Mouse (Mus musculus) spleen, postnatal 36 days (tissue): Measurements from ENCODE around the gene Golt1b.
"Not testable (repeated sequence)": the region's sequence is repeated elsewhere in the genome, so short reads cannot be mapped to it uniquely, and the experiment has no call there.

ENCODE experiments used
- DNase-seq, 2 experiments: peaks; one replicate each; pipeline ENCODE4 v3.0.0; 2022; ENCODE audit warnings: low spot score in 2 of 2, mixed read lengths in 1 of 2

Golt1b gene

DNA sequence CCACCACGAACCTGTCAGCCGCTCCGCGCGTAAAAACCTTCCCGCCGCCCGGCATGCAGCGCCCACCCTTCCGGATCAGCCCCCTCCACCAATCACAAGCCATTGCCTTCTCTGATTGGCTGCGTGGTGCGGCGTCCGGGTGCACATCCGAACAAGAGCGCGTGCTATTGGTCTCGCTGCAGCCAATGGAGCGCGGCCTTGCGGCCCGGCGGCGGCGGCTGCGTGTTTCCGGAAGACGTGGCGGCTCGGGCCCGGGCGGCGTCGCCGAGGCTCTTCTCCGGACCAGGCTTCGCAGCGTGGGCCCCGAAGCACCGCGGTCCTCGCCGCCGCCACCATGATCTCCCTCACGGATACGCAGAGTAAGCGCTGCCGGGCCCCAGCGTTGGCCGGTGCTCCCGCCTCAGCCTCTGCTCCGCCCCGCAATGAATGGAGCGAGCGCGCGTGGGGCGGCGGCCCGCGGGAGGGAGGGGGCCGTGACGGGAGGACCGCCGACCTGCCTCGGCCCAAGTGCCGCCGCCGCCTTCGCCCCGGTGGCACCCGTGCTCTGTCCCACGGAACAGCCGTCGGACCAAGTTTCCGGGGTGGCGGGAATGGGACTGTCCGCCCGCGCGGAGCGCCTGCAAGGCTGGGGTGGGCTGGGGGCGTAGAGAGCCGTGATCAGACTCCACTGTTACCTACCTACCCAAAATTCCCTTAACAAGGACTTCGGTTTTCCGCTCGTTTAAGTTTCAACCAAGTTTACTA is at the start of gene Golt1b, which contains the start of gene Recql:
Golt1b (plus strand) TSS at position 211 of the 744 bp plus-strand sequence.
Recql (minus strand) TSS at position 77 of the 744 bp plus-strand sequence.
- DNase-seq = peak; percentile 95 to 97

GRCm38 (mm10) chr6:142338961-142339360 is 48.1 kb upstream of the Golt1b start:
- no peak for DNase-seq

DNA sequence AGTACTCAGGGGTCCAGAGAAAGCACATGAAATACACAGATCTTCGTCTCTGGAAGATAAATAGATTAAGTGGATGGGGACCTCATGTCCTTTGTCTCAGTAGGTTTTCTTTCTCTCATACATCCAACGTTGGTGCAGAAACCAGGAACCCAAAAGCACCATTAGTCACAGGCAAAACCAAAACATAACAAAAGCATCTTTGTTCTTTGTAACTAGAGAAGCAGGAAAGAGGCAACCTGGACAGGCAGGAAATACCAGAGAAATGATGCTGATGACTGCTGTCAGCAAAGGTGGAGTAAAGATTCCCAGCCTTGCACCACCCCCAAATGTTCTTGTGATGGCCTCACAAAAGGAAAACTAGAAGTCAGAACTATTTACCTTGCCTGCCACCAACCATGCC is 47.4 kb upstream of the Golt1b start:
- no peak for DNase-seq

- DNase-seq = peak in 1 of 2 experiments; percentile 15
These were observed 43.5 kb upstream of the Golt1b start for GRCm38 (mm10) chr6:142343561-142343960.

DNA sequence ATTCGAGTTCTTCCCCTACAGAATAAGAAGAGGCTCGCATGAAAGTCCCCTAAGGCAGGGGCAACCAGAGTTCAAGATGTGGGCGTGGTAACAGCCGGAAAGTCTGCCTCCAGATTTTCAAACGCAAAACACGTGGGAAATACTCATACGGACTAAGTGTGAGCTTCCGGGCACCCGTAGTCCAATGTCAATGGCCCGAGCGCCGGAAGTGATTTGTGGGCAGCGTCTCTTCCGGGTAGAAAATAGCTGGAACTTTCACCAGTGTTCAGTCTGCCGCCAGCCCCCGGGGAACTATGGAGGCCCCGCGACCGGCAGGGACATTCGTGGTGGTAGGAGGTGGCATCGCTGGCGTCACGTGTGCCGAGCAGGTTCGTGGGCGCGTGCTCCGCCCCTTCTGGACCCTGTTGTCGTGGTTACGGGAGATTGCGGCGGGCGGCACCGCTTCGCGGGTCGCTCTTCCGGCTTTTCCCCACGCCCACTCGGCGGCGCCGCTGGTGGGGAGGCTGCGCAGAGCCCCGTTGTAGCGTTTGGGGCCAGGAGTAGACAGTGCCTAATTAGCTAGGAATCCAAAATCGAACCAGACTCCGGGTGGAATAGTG is 41.5 kb upstream of the Golt1b start, which contains the start of gene Pyroxd1:
Pyroxd1 (plus strand) TSS at position 215 of the 599 bp plus-strand sequence.
- peak; percentile 79 to 82 for DNase-seq

DNA sequence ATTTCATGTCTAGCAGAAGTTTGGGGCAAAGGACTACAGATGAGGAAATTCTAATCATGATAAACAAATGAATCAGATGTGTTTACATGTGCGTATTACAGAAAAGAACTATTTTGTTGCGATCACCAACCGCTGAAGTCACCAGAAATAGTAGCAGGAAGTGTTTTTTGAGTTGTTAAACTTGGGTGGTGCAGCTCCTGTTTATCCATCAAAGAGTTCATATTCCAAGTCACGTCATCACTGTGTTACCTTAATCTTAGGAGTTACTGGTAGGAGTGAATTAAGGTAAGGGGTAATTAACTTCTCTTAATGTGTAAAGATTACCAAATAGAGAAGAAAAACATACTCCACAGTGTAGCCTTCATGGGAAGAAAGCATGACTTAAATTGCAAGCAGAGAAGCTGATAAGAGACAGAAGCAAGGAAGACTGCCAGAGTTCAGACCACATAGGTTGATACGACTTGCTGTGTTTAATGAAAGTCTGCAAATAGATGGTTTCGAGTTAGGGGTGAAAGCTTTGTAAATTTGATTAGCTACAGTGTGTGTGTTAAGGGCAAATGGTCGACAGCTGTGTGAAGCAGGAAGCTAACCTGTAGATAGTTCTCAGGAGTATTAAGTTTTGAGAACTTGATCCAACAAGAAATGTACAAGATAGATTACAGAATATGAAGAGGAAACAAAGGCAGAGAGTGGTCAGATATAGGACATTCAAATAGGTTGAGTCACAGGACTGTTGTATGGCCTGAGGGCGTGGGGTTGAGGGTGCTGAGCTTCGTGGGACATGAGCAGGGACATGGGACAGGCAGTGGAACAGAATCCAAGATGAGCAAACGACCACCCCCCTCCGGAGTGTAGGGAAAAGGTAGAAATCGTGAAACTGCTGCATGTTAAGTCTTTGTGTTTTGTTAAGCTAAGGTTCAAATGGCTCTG is 40.6 kb upstream of the Golt1b start:
- no peak for DNase-seq

DNA sequence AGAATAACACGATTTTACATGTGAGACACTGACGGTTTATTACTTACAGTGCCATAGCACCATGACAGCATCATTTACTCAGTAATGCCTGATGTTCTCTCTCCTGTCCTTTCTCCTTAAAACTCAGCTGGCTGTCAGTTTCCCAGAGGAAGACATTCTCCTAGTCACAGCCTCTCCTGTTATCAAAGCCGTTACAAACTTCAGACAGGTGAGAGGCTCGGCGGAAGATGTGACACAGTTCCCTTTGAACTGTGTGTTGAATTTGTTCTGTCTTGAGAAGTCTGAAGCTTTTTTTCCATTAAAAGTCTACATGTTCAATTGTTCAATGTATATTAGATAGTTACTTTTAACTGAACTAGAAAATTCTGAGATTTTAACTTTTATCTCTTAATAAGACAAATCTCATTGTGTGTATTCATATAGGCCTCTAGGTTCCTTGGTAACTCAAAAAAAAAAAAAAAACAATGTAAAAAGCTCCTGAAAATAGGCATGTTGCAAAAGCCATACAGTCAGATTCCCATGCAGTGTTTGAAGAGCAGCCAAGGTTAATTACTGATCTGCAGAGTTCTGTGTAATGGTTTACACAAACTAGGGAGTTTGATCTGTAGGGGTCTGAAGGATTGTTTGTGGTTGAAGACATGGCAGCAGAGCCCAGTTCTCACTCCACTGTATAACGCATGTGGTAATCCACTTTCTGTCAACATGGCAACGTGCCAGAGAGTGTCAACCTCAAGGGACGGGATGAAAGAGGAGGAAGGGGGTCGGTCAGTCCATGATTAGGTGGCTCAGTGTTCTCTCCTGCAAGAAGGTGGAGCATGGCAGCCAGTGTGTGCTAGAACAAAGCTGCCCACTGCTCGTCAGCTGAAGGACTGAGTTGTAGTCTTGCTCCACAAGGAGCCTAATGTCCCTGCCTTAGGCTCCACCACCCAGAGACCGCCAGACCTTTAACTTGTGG is 39.3 kb upstream of the Golt1b start:
- DNase-seq = no peak

GRCm38 (mm10) chr6:142352099-142352498 is 34.9 kb upstream of the Golt1b start:
- not testable (repeated sequence) for DNase-seq

DNA sequence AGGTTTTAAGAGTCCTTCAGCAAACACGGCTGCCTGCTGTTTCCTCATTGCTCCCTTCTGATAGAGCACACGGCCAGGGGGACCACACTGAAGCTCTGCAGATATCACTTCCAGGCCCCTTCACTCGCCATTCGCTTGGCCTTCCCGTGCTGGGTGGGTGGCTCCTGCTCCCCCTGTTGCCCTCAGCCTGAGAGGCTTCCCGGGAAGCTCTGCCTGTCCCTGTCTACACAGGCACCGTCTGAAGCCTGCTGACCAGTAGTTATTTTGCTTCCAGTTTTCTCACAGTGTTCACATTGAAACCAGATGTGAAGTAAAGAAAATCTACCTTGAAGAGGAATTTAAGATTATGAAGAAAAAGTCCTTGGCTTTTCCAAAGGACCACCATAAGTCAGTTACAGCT is 29.9 kb upstream of the Golt1b start:
- DNase-seq = no peak

- DNase-seq = no peak
These were observed 25.0 kb upstream of the Golt1b start for GRCm38 (mm10) chr6:142362036-142362435.

GRCm38 (mm10) chr6:142363019-142363576 is 23.9 kb upstream of the Golt1b start:
- DNase-seq = no peak

DNA sequence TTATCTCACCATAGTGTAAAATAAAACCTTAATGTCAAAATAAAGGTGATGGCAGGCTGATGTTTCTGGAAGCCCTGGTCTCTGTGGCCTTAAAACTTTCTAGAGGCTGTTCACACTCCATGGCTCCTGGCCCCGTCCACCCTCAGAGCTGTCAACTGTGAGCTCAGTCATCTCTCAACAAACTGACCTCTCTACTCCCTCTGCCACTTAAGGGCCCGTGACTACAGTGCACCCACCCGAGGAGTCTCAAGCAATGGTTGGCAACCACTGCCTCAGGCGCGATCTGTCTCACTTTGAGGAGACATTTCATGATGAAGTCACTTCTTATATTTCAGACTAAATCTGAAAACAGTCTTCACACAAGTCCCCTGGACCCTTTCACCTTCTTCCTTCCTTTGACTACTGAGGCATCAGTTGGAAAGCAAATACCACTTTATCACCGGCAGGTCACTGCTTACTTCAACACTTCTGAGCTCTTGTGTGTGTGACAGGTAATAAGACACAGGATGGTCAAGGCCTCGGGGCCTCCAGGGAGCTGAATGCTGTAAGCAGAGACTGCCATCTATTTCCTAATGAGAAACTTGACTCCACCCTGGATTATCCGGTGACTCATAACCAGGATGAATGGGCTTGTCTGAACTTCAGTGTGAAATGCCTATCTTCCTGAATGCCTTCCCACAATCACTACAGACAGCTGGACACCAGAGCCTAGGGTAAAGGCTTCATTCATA is 21.1 kb upstream of the Golt1b start:
- DNase-seq = no peak

GRCm38 (mm10) chr6:142366473-142367018 is 20.5 kb upstream of the Golt1b start:
- no peak for DNase-seq

GRCm38 (mm10) chr6:142367565-142367964 is 19.5 kb upstream of the Golt1b start:
- no peak for DNase-seq

GRCm38 (mm10) chr6:142369568-142369967 is 17.5 kb upstream of the Golt1b start:
- DNase-seq = no peak

- DNase-seq = no peak
These were observed 9.9 kb upstream of the Golt1b start for GRCm38 (mm10) chr6:142377081-142377480.

DNA sequence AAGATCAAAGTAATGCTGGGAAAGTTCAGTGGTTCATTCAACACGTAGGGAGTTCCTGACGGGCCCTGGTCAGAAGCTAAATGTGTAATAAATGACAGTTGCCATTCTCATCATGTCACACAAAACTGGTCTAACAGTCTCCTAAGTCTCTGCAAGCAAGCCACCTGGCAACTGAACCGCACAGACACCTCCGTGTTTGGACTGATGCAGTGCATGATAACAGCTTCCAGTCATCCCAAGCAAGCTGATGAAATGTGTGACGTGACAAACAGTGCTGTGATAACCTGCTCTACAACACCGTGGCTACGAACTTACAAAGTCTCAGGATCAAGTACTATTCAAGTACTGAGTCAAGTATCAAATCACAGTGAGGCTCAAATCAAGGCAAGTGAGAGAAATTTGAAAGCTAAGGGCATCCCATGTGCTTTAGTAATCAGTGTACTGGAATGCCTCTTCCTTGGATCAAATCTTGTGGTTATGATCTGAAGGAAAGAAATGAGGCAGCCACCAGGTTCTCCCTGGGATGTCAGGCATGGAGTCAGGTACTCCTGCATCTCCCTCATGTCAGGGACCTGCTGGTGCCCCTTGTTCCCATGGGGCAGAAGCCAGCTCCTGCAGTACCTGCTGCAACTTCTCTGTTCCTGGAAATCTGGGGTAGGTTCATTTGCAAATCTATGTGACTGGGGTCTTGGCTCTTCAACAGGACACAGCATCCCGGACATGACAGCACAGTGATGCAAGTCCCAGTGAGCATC is 8.3 kb upstream of the Golt1b start:
- DNase-seq = no peak

DNA sequence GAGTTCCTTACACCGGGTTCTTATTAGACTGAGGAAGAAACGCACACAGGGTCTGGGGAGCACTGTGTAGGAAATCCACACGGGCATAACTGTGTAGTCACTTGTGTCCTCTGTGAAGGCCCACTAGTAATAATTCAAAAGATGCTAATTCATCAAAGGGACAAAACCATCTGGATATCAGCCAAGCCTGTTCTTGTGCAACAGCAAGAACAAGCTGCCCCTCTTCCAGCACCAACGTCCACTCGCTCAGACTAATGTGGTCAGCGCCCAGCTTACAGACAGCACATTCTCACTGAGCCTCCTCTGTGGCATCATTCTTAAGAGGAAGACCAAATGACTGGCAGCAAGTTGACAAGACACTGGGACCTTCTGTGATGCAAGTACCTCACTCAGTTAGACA is 7.1 kb upstream of the Golt1b start:
- no peak for DNase-seq

GRCm38 (mm10) chr6:142381615-142382014 is 5.4 kb upstream of the Golt1b start:
- no peak for DNase-seq
